In the genomic region with DNA sequence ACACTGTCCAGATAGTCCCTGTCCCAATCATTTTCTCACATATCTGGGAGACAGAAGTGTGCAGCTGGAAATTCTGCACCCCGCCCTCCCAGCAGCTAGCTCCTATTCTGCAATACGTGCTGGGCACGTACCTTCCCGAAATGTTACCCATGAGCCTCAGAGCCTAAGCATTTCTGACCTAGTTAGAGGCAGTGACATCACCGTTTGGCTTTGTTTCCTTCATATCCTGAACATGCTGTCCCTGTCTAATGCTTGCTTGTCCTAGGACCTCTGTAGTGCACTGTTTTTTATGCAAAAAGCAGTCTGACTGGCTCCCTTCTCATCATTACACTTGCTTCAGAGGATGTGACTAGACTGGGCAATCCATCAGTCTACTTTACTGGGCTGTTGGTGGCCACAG, we compare ENCODE assay signal across 8 mouse cellular contexts. TPM values are rescaled to one million over a fixed set of nuclear protein-coding genes. Genes with fewer than 3 reads are reported as not detected.
A peak's percentile ranks its signal among the peaks of the same experiment; 100 is the strongest.
DNase-seq lines count a peak whose midpoint lies in the region; ATAC-seq and TF ChIP-seq lines count a peak whose summit lies in the region.

No protein-coding gene starts in this region.

- peaks cover 4% of the 10 kb centered on the region; the same call in 1 of the 2 replicates for H3K4me1 ChIP-seq in lung, embryonic 16.5 days (replicated peaks; ENCODE audit: control insufficient read depth, insufficient read depth, low read length)
- H3K4me1 ChIP-seq in thymus, adult 2 months (replicated peaks; ENCODE audit: control insufficient read depth, insufficient read depth, low read length) = no peaks in the 10 kb centered on the region
- H3K4me1 ChIP-seq in hindbrain, embryonic 11.5 days (replicated peaks; ENCODE audit: control insufficient read depth, insufficient read depth, low read length) = no peaks in the 10 kb centered on the region

- TF ChIP-seq CTCF in thymus, adult 2 months (IDR thresholded peaks at IDR 0.05; ENCODE audit: borderline replicate concordance, control insufficient read depth, extremely low read depth, insufficient read depth, low read length, poor library complexity) = no peak

- H3K4me2 ChIP-seq in lung, embryonic 16.5 days (ENCODE audit: low read depth, low read length) = no peak overlapping the region
- no peak overlapping the region for H3K4me2 ChIP-seq in hindbrain, embryonic 11.5 days (replicated peaks; ENCODE audit: low read depth, low read length)

- WGBS in lung, embryonic 16.5 days = 62% methylated on average over 5 of the region's 5 CpGs
- 97% methylated on average over 5 of the region's 5 CpGs for WGBS in thymus, adult 2 months
- WGBS in hindbrain, embryonic 11.5 days = 83% methylated on average over 5 of the region's 5 CpGs

- no peak overlapping the region for H3K27ac ChIP-seq in lung, embryonic 16.5 days (ENCODE audit: low read length)
- no peak overlapping the region for H3K27ac ChIP-seq in thymus, adult 2 months (ENCODE audit: control insufficient read depth, insufficient read depth, low read length)
- no peak overlapping the region for H3K27ac ChIP-seq in hindbrain, embryonic 11.5 days (ENCODE audit: low read depth, low read length)

- H3K27me3 ChIP-seq in lung, embryonic 16.5 days (ENCODE audit: control insufficient read depth, insufficient read depth, low read depth, low read length) = no peaks in the 10 kb centered on the region
- no peaks in the 10 kb centered on the region for H3K27me3 ChIP-seq in thymus, adult 2 months (ENCODE audit: control insufficient read depth, insufficient read depth, low read length)
- H3K27me3 ChIP-seq in hindbrain, embryonic 11.5 days (ENCODE audit: control insufficient read depth, insufficient read depth, low read length) = no peaks in the 10 kb centered on the region

- DNase-seq in layer of hippocampus, adult 11-12 months (ENCODE audit: low spot score) = peak; percentile 41
- DNase-seq in layer of hippocampus, adult 9-10 months (ENCODE audit: low spot score) = no peak
- peak; percentile 4 to 58 for DNase-seq in adrenal gland, postnatal 36 days
- DNase-seq in cerebellum, adult 9-11 months = peak; percentile 68
- no peak for DNase-seq in thymus, adult 2 months
- no peak for DNase-seq in hindbrain, embryonic 11.5 days (ENCODE audit: low spot score)

- H3K36me3 ChIP-seq in lung, embryonic 16.5 days (ENCODE audit: control insufficient read depth, insufficient read depth, low read length) = no peaks in the 10 kb centered on the region
- H3K36me3 ChIP-seq in thymus, adult 2 months (ENCODE audit: control insufficient read depth, insufficient read depth, low read length) = no peaks in the 10 kb centered on the region
- H3K36me3 ChIP-seq in hindbrain, embryonic 11.5 days (ENCODE audit: control insufficient read depth, insufficient read depth, low read length) = no peaks in the 10 kb centered on the region

- ATAC-seq in lung, embryonic 16.5 days (ENCODE audit: low read depth) = peak; percentile 56; the same call in 1 of the 2 replicates
- no peak for ATAC-seq in erythroid progenitor cell, adult 5-6 weeks (replicated peaks; ENCODE audit: low FRiP score, poor library complexity, severe bottlenecking)
- no peak for ATAC-seq in hindbrain, embryonic 11.5 days (ENCODE audit: low FRiP score)

- TF ChIP-seq POLR2A in thymus, adult 2 months (IDR thresholded peaks at IDR 0.05; ENCODE audit: control insufficient read depth, extremely low read depth, insufficient read depth, low read length, poor library complexity) = no peak

- H3K9me3 ChIP-seq in lung, embryonic 16.5 days (ENCODE audit: control insufficient read depth, low read length) = no peaks in the 10 kb centered on the region
- no peaks in the 10 kb centered on the region for H3K9me3 ChIP-seq in hindbrain, embryonic 11.5 days (ENCODE audit: control insufficient read depth, low read length)

- H3K9ac ChIP-seq in lung, embryonic 16.5 days (ENCODE audit: low read length) = no peak overlapping the region
- no peak overlapping the region for H3K9ac ChIP-seq in hindbrain, embryonic 11.5 days (ENCODE audit: low read depth, low read length)

- H3K4me3 ChIP-seq in lung, embryonic 16.5 days (ENCODE audit: low read length) = no peak overlapping the region
- H3K4me3 ChIP-seq in thymus, adult 2 months (ENCODE audit: control insufficient read depth, insufficient read depth, low read length) = no peak overlapping the region
- no peak overlapping the region for H3K4me3 ChIP-seq in hindbrain, embryonic 11.5 days (ENCODE audit: low read depth, low read length)

RNA-seq across cellular contexts. Expression of a gene that starts 38.5 kb away (rescaled TPM):
- not detected for total RNA-seq in adrenal gland, postnatal 36 days (2021)
- polyA plus RNA-seq in lung, embryonic 16.5 days (2015; fragmentation: Nextera tagmentation; extraction: Ambion mirVana) = 0.19 and 0.63 TPM in 2 replicates
- 0.18 and 0.31 TPM in 2 replicates for polyA plus RNA-seq in thymus, adult 2 months (2012; rRNA removed)
- 0.36 TPM in 1 of 2 replicates, not detected in the other for total RNA-seq in erythroid progenitor cell, adult 5-6 weeks (2015; ENCODE audit: low replicate concordance)
- total RNA-seq in erythroid progenitor cell, adult 5-6 weeks (2017; ENCODE audit: low replicate concordance) = 0.26 TPM in 1 of 2 replicates, not detected in the other
- polyA plus RNA-seq in hindbrain, embryonic 11.5 days (2014; fragmentation: Nextera tagmentation; extraction: Ambion mirVana) = not detected in 2 replicates

Comparison
In these comparisons a context has a peak if more than half of its experiments do, and no peak if none do; other contexts are left out.
1. DNase-seq: peak in layer of hippocampus, adult 11-12 months (single experiment), adrenal gland, postnatal 36 days (2 of 2) and cerebellum, adult 9-11 months (single experiment); none in layer of hippocampus, adult 9-10 months (single experiment), thymus, adult 2 months (single experiment) and hindbrain, embryonic 11.5 days (single experiment).